Mouse (Mus musculus) hindbrain, embryonic 16.5 days (tissue): ENCODE data around the gene Tcf15. TPM values are rescaled to one million over a fixed set of nuclear protein-coding genes. Genes with fewer than 3 reads are reported as not detected.

Experiments used
- ATAC-seq: fragments of 200-750 bp; cut with Nextera tagmentation; 2 replicates; pipeline ENCODE4 v1.8.0; 2017; ENCODE audit warnings: moderate TSS enrichment, moderate library complexity
- H3K27ac ChIP-seq: fragments of 300-500 bp; sonication (generic); 2 replicates; pipeline ENCODE4 v1.5.1; 2014; ENCODE audit warnings: low read depth, mild to moderate bottlenecking, control low read depth, low read length, moderate library complexity
- H3K27me3 ChIP-seq: fragments of 300-500 bp; sonication (generic); replicated peaks from 2 replicates; pipeline ENCODE4 v1.6.1; 2014; ENCODE audit warnings: low read length; ENCODE audit not compliant: control insufficient read depth, insufficient read depth
- H3K36me3 ChIP-seq: fragments of 300-500 bp; sonication (generic); 2 replicates; pipeline ENCODE4 v1.6.1; 2014; ENCODE audit warnings: mild to moderate bottlenecking, low read length, moderate library complexity, mixed read lengths; ENCODE audit not compliant: control insufficient read depth, insufficient read depth
- H3K4me1 ChIP-seq: fragments of 300-500 bp; sonication (generic); 2 replicates; pipeline ENCODE4 v1.6.1; 2014; ENCODE audit warnings: low read depth, low read length; ENCODE audit not compliant: control insufficient read depth, insufficient read depth
- H3K4me2 ChIP-seq: fragments of 300-500 bp; sonication (generic); 2 replicates; pipeline ENCODE4 v1.6.1; 2014; ENCODE audit warnings: mild to moderate bottlenecking, low read length, control low read depth, moderate library complexity
- H3K4me3 ChIP-seq: fragments of 300-500 bp; sonication (generic); 2 replicates; pipeline ENCODE4 v1.5.1; 2014; ENCODE audit warnings: mild to moderate bottlenecking, low read length, control low read depth, moderate library complexity
- H3K9ac ChIP-seq: fragments of 300-500 bp; sonication (generic); 2 replicates; pipeline ENCODE4 v1.6.1; 2014; ENCODE audit warnings: low read depth, mild to moderate bottlenecking, control low read depth, low read length, moderate library complexity
- H3K9me3 ChIP-seq: fragments of 300-500 bp; sonication (generic); 2 replicates; pipeline ENCODE4 v1.6.1; 2014; ENCODE audit warnings: mild to moderate bottlenecking, low read length, moderate library complexity; ENCODE audit not compliant: control insufficient read depth
- WGBS: fragments of 180-500 bp; shearing (Covaris S2); extraction: QIAGEN DNeasy Blood & Tissue Kit; methylation state at CpG from one replicate; pipeline ENCODE4 v1.1.7; 2014; 5-methylcytosine and 5-hydroxymethylcytosine counted together
- polyA plus RNA-seq: library from polyadenylated mRNA; unstranded; fragments of >200 nt; fragmentation: Nextera tagmentation; extraction: Ambion mirVana; gene quantifications from 2 replicates; pipeline ENCODE4 v1.2.1, GENCODE M21; 2015

The Tcf15 gene
- polyA plus RNA-seq, 1 experiment from 2014 or later, result 1.3 TPM

DNA sequence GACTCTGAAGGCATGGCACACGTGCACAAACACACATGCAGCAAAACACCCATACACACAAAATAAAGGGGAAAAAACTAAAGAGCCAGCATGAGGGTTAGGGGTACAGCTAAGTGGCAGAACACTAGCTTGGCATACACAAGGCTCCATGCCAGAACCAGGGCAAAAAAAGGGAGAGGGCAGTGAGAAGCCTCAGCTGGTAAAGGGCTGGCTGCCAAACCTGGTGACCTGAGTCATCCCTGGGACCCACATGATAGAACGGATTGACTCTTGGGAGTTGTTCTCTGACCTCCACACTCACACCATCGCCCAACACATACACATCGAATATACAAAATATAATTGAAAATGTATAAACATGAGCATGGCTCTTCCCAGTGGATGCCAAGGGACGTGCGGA lies 33.3 kb downstream of the Tcf15 start:
- 73% methylated on average over 6 of the region's 6 CpGs for WGBS
- Histone ChIP-seq H3K27ac (no peak overlapping the region), H3K4me2 (no peak overlapping the region), H3K27me3 (no peaks in the 10 kb centered on the region), H3K36me3 (no peaks in the 10 kb centered on the region), H3K4me3 (no peak overlapping the region), H3K4me1 (peaks cover 2% of the 10 kb centered on the region; the same call in 1 of the 2 replicates), H3K9me3 (no peaks in the 10 kb centered on the region), H3K9ac (no peak overlapping the region)
- ATAC-seq, result no peak

DNA sequence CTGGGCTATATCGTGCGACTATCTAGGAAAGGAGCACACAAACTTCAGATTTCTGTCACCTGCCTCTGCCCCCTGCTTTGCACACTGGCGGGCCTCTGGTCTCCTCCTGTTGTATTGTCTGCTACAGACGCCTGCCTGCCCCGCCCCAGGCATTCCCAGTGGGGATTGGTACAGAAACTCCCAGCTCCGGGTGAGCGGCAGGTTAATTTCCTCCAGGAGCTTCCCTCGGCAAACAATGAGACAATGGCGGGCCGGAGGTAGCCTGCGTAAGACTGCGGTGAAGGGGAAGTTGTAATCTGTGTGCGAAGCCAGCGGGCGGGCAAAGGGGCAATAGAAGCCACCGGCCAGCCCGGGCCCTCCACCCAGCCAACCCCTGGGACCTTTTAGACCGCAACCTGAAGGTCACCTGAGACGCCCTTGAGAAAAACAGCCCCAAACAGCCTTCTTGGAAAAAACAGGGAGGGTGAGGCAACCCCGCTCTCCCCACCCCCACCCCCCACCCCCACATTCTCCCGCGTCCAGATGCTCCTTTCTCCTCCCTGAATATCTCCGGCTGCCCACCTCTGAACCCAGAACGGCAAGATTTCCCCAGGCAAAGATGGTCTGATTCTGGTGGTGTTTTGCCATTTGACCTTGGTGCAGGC lies 33.9 kb downstream of the Tcf15 start:
- WGBS, result 12% methylated on average over 24 of the region's 24 CpGs
- peak; percentile 45; the same call in 1 of the 2 replicates for ATAC-seq

GRCm38 (mm10) chr2:152177806-152178170 lies 34.4 kb downstream of the Tcf15 start:
- Histone ChIP-seq H3K27me3 (no peaks in the 10 kb centered on the region), H3K4me1 (peaks cover 2% of the 10 kb centered on the region; the same call in 1 of the 2 replicates), H3K9me3 (no peaks in the 10 kb centered on the region), H3K4me3 (no peak overlapping the region), H3K36me3 (no peaks in the 10 kb centered on the region), H3K27ac (no peak overlapping the region), H3K9ac (no peak overlapping the region), H3K4me2 (no peak overlapping the region)
- WGBS, result 81% methylated on average over 6 of the region's 6 CpGs
- ATAC-seq, result no peak

More for the DNA sequence above, 33.9 kb downstream of the Tcf15 start:
- Histone ChIP-seq H3K4me2 (peak overlapping the region; percentile 39), H3K27ac (no peak overlapping the region), H3K4me3 (no peak overlapping the region), H3K4me1 (peaks cover 2% of the 10 kb centered on the region; the same call in 1 of the 2 replicates), H3K36me3 (no peaks in the 10 kb centered on the region), H3K9ac (no peak overlapping the region), H3K9me3 (no peaks in the 10 kb centered on the region), H3K27me3 (no peaks in the 10 kb centered on the region)

DNA sequence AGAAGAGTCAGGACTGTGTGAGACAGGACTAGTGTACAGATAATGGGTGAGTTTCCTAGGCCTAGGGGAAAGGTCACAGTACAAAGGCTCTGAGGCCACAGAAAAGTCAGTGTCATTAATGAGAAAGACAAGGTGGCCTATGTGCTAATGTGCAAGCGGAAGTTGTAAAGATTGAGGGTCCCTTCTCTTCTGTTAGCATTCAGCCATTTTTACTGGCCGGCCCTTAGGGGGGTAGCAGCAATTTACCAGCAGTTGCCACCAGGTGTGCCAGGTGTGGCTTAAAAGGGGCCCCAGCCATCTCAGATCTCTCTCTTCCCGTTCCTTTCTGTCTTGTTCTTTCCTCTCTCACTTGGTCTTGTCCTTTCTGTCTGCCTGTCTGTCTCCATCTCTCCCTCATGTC lies 35.0 kb downstream of the Tcf15 start:
- WGBS, result 85% methylated on average over 3 of the region's 3 CpGs
- Histone ChIP-seq H3K4me3 (no peak overlapping the region), H3K36me3 (no peaks in the 10 kb centered on the region), H3K9me3 (no peaks in the 10 kb centered on the region), H3K27me3 (no peaks in the 10 kb centered on the region), H3K4me2 (no peak overlapping the region), H3K27ac (no peak overlapping the region), H3K9ac (no peak overlapping the region), H3K4me1 (peaks cover 2% of the 10 kb centered on the region; the same call in 1 of the 2 replicates)
- ATAC-seq, result no peak

DNA sequence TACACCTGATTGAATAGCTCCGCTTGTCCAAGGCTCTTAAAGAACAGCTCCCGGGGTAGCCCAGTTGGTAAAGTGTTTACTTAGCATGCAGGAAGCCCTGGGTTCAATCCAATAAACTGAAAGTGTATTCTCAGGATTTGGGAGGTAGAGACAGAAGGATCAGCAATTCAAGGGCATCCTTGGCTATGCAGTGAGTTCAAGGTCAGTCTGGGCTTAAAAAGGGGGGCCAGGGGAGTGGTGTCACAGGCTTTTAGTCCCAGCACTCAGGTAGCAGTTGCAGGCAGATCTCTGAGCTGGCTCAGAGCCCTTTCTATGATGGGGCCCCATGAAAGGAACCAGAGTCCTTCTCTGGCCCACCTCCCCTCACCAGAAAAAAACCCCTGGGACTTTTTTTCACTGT lies 35.9 kb downstream of the Tcf15 start:
- Histone ChIP-seq H3K4me1 (peaks cover 2% of the 10 kb centered on the region; the same call in 1 of the 2 replicates), H3K4me2 (no peak overlapping the region), H3K9me3 (no peaks in the 10 kb centered on the region), H3K27ac (no peak overlapping the region), H3K9ac (no peak overlapping the region), H3K27me3 (no peaks in the 10 kb centered on the region), H3K36me3 (no peaks in the 10 kb centered on the region), H3K4me3 (no peak overlapping the region)
- 85% methylated on average over 2 of the region's 2 CpGs for WGBS
- no peak for ATAC-seq

DNA sequence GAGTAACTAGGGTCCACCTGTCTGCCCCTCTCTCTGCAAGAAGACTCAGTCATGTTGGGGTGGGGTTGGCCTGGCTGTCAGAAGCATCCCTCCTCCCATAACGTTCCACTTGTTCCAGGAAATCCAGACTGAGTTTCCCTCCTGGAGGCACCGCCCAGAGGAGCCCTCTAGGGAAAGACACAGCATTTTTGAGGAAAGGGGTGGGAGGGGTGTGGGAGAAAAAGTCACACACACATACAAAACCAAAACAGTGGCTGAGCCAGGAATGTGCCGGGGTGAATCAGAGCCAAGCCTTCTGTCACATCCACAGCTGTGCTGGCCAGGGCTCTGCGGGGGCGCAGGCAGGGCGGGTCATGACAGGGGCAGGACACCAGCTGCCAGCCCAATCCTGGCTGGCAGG lies 37.0 kb downstream of the Tcf15 start:
- H3K36me3 ChIP-seq, result no peaks in the 10 kb centered on the region
- no peak overlapping the region for H3K27ac ChIP-seq
- no peaks in the 10 kb centered on the region for H3K9me3 ChIP-seq
- H3K27me3 ChIP-seq, result no peaks in the 10 kb centered on the region
- H3K4me1 ChIP-seq, result peaks cover 2% of the 10 kb centered on the region; the same call in 1 of the 2 replicates
- peak; percentile 42; the same call in 1 of the 2 replicates for ATAC-seq
- H3K4me2 ChIP-seq, result no peak overlapping the region
- no peak overlapping the region for H3K4me3 ChIP-seq
- 55% methylated on average over 6 of the region's 6 CpGs for WGBS
- H3K9ac ChIP-seq, result no peak overlapping the region

GRCm38 (mm10) chr2:152187132-152187531 lies 43.8 kb downstream of the Tcf15 start:
- no peak overlapping the region for H3K27ac ChIP-seq

GRCm38 (mm10) chr2:152189213-152189612 lies 45.9 kb downstream of the Tcf15 start:
- Histone ChIP-seq H3K4me1 (no peaks in the 10 kb centered on the region), H3K9ac (no peak overlapping the region), H3K36me3 (no peaks in the 10 kb centered on the region), H3K9me3 (no peaks in the 10 kb centered on the region), H3K4me2 (no peak overlapping the region), H3K4me3 (no peak overlapping the region), H3K27me3 (no peaks in the 10 kb centered on the region), H3K27ac (no peak overlapping the region)
- no peak for ATAC-seq
- WGBS, result 79% methylated on average over 7 of the region's 7 CpGs

More at GRCm38 (mm10) chr2:152187132-152187531, 43.8 kb downstream of the Tcf15 start:
- ATAC-seq, result no peak
- Histone ChIP-seq H3K4me2 (no peak overlapping the region), H3K9me3 (no peaks in the 10 kb centered on the region), H3K4me3 (no peak overlapping the region), H3K36me3 (no peaks in the 10 kb centered on the region), H3K4me1 (no peaks in the 10 kb centered on the region), H3K27me3 (no peaks in the 10 kb centered on the region), H3K9ac (no peak overlapping the region)
- WGBS, result 88% methylated on average over 5 of the region's 5 CpGs

DNA sequence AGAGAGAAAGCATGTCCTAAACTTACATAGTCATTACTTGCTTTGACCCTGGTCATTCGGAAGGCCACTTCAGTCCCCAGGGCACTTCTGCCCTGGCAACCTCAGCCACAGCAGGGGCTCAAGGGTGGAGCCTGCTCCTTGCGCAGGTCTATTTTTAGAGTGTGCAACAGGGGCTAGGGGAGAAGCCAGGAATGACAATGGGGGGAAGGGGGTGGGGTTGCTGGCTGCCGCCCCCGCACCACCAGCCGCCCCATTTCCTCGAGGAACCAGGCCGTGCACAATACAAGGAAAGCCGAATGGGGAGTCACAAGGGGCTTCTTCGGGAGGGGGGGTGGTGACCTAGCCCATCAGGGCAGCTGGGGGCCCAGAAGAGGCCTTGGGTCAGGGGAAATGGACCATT lies 46.3 kb downstream of the Tcf15 start:
- Histone ChIP-seq H3K9me3 (no peaks in the 10 kb centered on the region), H3K27ac (no peak overlapping the region), H3K4me1 (no peaks in the 10 kb centered on the region), H3K4me3 (no peak overlapping the region), H3K9ac (no peak overlapping the region), H3K4me2 (no peak overlapping the region), H3K36me3 (no peaks in the 10 kb centered on the region), H3K27me3 (no peaks in the 10 kb centered on the region)
- 61% methylated on average over 9 of the region's 9 CpGs for WGBS
- ATAC-seq, result no peak
